Mouse (Mus musculus) heart, embryonic 16.5 days (tissue): ENCODE data around the gene E2f2. TPM values are rescaled to one million over a fixed set of nuclear protein-coding genes. Genes with fewer than 3 reads are reported as not detected.

Experiments
- ATAC-seq: fragments of 200-750 bp; cut with Nextera tagmentation; replicated peaks from 2 replicates; pipeline ENCODE4 v1.8.0; 2017; ENCODE audit warnings: moderate number of reproducible peaks; ENCODE audit not compliant: insufficient read depth, low FRiP score; ENCODE audit errors: extremely low read depth
- H3K27ac ChIP-seq: fragments of 300-500 bp; sonication (generic); 2 replicates; pipeline ENCODE4 v1.5.1; 2014; ENCODE audit warnings: mild to moderate bottlenecking, low read length, control low read depth, moderate library complexity
- H3K27me3 ChIP-seq: fragments of 300-500 bp; sonication (generic); 2 replicates; pipeline ENCODE4 v1.6.1; 2014; ENCODE audit warnings: low read length, mixed read lengths; ENCODE audit not compliant: control insufficient read depth, insufficient read depth
- H3K36me3 ChIP-seq: fragments of 300-500 bp; sonication (generic); 2 replicates; pipeline ENCODE4 v1.6.1; 2014; ENCODE audit not compliant: control insufficient read depth, insufficient read depth
- H3K4me1 ChIP-seq: fragments of 300-500 bp; sonication (generic); 2 replicates; pipeline ENCODE4 v1.6.1; 2014; ENCODE audit warnings: low read length, mixed read lengths; ENCODE audit not compliant: control insufficient read depth, insufficient read depth
- H3K4me2 ChIP-seq: fragments of 300-500 bp; sonication (generic); 2 replicates; pipeline ENCODE4 v1.6.1; 2014; ENCODE audit warnings: low read depth, mild to moderate bottlenecking, control low read depth, low read length
- H3K4me3 ChIP-seq: fragments of 300-500 bp; sonication (generic); 2 replicates; pipeline ENCODE4 v1.5.1; 2014; ENCODE audit warnings: mild to moderate bottlenecking, control low read depth, low read length
- H3K9ac ChIP-seq: fragments of 300-500 bp; sonication (generic); 2 replicates; pipeline ENCODE4 v1.6.1; 2014; ENCODE audit warnings: low read length, control low read depth
- H3K9me3 ChIP-seq: fragments of 300-500 bp; sonication (generic); replicated peaks from 2 replicates; pipeline ENCODE4 v1.6.1; 2016; ENCODE audit warnings: low read length; ENCODE audit not compliant: control insufficient read depth
- WGBS: fragments of 180-500 bp; shearing (Covaris S2); extraction: QIAGEN DNeasy Blood & Tissue Kit; methylation state at CpG from one replicate; pipeline ENCODE4 v1.1.7; 2014; 5-methylcytosine and 5-hydroxymethylcytosine counted together
- polyA plus RNA-seq: library from polyadenylated mRNA; unstranded; fragments of >200 nt; fragmentation: Nextera tagmentation; extraction: Ambion mirVana; gene quantifications from 2 replicates; pipeline ENCODE4 v1.2.1, GENCODE M21; 2015

E2f2 gene
- polyA plus RNA-seq, 1 experiment from 2014 or later = 11.0 TPM

GRCm38 (mm10) chr4:136217063-136217462 is 44.9 kb downstream of the E2f2 start:
- no peaks in the 10 kb centered on the region for H3K9me3 ChIP-seq
- H3K27ac ChIP-seq = no peak overlapping the region
- no peak overlapping the region for H3K9ac ChIP-seq
- peaks cover 18% of the 10 kb centered on the region for H3K4me1 ChIP-seq
- H3K27me3 ChIP-seq = no peaks in the 10 kb centered on the region
- H3K4me2 ChIP-seq = no peak overlapping the region
- WGBS = 64% methylated on average over 10 of the region's 10 CpGs
- no peak overlapping the region for H3K4me3 ChIP-seq
- ATAC-seq = no peak
- H3K36me3 ChIP-seq = no peaks in the 10 kb centered on the region

- Histone ChIP-seq H3K4me1 (peaks cover 17% of the 10 kb centered on the region), H3K27me3 (no peaks in the 10 kb centered on the region), H3K27ac (peak overlapping the region; percentile 61), H3K4me2 (peak overlapping the region; percentile 56), H3K36me3 (no peaks in the 10 kb centered on the region), H3K9me3 (no peaks in the 10 kb centered on the region), H3K4me3 (peak overlapping the region; percentile 23), H3K9ac (peak overlapping the region; percentile 47)
- ATAC-seq = peak; percentile 68
- 9% methylated on average over 18 of the region's 18 CpGs for WGBS
Measured at GRCm38 (mm10) chr4:136218595-136219214, 46.5 kb downstream of the E2f2 start.

GRCm38 (mm10) chr4:136220133-136220775 is 48.1 kb downstream of the E2f2 start:
- Histone ChIP-seq H3K27ac (no peak overlapping the region), H3K4me3 (peak overlapping the region; percentile 8; the same call in 1 of the 2 replicates)
- no peak for ATAC-seq

GRCm38 (mm10) chr4:136223549-136224239 is 51.5 kb downstream of the E2f2 start:
- Histone ChIP-seq H3K4me3 (no peak overlapping the region), H3K36me3 (no peaks in the 10 kb centered on the region), H3K27me3 (no peaks in the 10 kb centered on the region), H3K27ac (no peak overlapping the region), H3K4me1 (peaks cover 13% of the 10 kb centered on the region), H3K9ac (no peak overlapping the region), H3K4me2 (no peak overlapping the region), H3K9me3 (no peaks in the 10 kb centered on the region)
- no peak for ATAC-seq
- 68% methylated on average over 13 of the region's 13 CpGs for WGBS

More at GRCm38 (mm10) chr4:136220133-136220775, 48.1 kb downstream of the E2f2 start:
- WGBS = 14% methylated on average over 17 of the region's 17 CpGs
- peaks cover 16% of the 10 kb centered on the region for H3K4me1 ChIP-seq
- peak overlapping the region; percentile 46 for H3K4me2 ChIP-seq
- no peaks in the 10 kb centered on the region for H3K27me3 ChIP-seq
- H3K9me3 ChIP-seq = no peaks in the 10 kb centered on the region
- no peaks in the 10 kb centered on the region for H3K36me3 ChIP-seq
- no peak overlapping the region for H3K9ac ChIP-seq

- Histone ChIP-seq H3K9me3 (no peaks in the 10 kb centered on the region), H3K9ac (no peak overlapping the region), H3K36me3 (no peaks in the 10 kb centered on the region), H3K4me3 (no peak overlapping the region), H3K27ac (no peak overlapping the region), H3K27me3 (no peaks in the 10 kb centered on the region), H3K4me2 (no peak overlapping the region), H3K4me1 (peaks cover 8% of the 10 kb centered on the region)
- ATAC-seq = no peak
- 60% methylated on average over 5 of the region's 5 CpGs for whole genome bisulfite sequencing
Measured at GRCm38 (mm10) chr4:136224240-136224559, 52.0 kb downstream of the E2f2 start.

- Histone ChIP-seq H3K27me3 (no peaks in the 10 kb centered on the region), H3K4me1 (peaks cover 4% of the 10 kb centered on the region), H3K9ac (no peak overlapping the region), H3K36me3 (no peaks in the 10 kb centered on the region), H3K9me3 (no peaks in the 10 kb centered on the region), H3K4me3 (no peak overlapping the region), H3K27ac (no peak overlapping the region), H3K4me2 (no peak overlapping the region)
- 74% methylated on average over 23 of the region's 23 CpGs for WGBS
- no peak for ATAC-seq
Measured at GRCm38 (mm10) chr4:136224677-136225460, 52.7 kb downstream of the E2f2 start.

GRCm38 (mm10) chr4:136227408-136227807 is 55.2 kb downstream of the E2f2 start:
- Histone ChIP-seq H3K36me3 (no peaks in the 10 kb centered on the region), H3K4me2 (no peak overlapping the region), H3K4me1 (peaks cover 4% of the 10 kb centered on the region), H3K9ac (no peak overlapping the region), H3K27me3 (no peaks in the 10 kb centered on the region), H3K4me3 (no peak overlapping the region), H3K9me3 (no peaks in the 10 kb centered on the region), H3K27ac (no peak overlapping the region)
- no peak for ATAC-seq
- WGBS = 52% methylated on average over 7 of the region's 7 CpGs

GRCm38 (mm10) chr4:136228640-136229039 is 56.4 kb downstream of the E2f2 start:
- H3K9ac ChIP-seq = no peak overlapping the region
- WGBS = 73% methylated on average over 5 of the region's 5 CpGs
- ATAC-seq = no peak
- H3K27me3 ChIP-seq = no peaks in the 10 kb centered on the region
- no peak overlapping the region for H3K4me3 ChIP-seq
- H3K4me1 ChIP-seq = peaks cover 4% of the 10 kb centered on the region
- H3K9me3 ChIP-seq = no peaks in the 10 kb centered on the region
- no peak overlapping the region for H3K27ac ChIP-seq
- no peaks in the 10 kb centered on the region for H3K36me3 ChIP-seq
- H3K4me2 ChIP-seq = no peak overlapping the region
